Mouse (Mus musculus): ENCODE measurements around the gene Clmp. TPM values are rescaled to one million over a fixed set of nuclear protein-coding genes. Genes with fewer than 3 reads are reported as not detected.
A peak's percentile ranks its signal among the peaks of the same experiment; 100 is the strongest.
"Not testable (repeated sequence)": the region's sequence is repeated elsewhere in the genome, so short reads cannot be mapped to it uniquely, and the experiment has no call there.

Gene Clmp
- polyA plus RNA-seq, 1 experiment: 3.5 TPM

DNA sequence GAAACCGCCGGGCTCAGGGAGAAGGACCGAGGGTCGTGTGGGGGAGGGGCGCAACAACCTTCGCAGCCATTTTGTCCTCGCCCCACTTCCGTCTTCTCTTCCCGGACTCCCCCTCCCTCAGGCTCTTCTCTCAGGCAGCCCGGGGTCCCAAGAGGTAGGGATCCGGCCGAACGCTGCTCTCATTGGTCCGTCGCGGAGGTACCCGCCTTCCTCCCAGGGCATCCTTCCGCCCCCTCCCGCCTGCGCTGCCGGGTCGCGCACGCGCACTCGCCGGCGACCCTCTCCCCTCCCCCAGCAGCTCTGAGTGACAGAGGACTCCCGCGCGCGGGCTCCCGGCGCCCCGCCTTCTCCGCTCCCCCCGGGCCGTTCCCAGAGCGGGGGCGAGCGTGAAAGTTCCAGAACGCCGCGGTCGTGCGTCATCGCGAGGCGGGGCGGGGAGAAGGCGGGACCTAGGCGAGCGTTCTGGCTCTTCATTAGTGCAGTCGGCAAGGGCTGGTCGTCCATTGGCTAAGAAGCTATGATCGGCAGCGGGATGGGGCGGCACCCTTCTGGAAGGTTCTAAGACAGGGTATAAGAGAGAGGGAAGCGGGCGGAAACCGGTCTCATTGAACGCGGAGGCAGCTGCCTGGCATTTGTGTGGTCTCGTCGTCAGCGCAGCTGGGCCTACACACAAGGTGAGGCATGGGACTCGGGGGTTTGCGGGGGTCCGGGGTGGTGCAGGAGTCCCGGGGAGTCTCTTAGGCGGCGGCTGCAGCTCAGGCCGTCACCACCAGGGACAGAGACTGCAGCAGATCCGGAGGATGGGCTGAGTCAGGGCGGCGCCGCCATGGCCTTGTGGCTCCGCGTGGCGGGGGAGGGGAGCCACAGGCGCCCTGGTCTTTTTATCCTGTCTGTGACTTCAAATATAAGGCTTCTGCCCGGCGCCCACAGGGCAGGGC lies 115.2 kb downstream of the Clmp start, which contains the start of gene Hspa8:
TSS of gene Hspa8 (plus strand) at position 310 of the 938 bp plus-strand sequence.
- Histone ChIP-seq H3K27ac (ENCODE audit: insufficient read depth, low read length) (peak within 1 kb of the TSS; percentile 98), H3K4me1 (ENCODE audit: control insufficient read depth, insufficient read depth, low read length) (no peaks in the 10 kb centered on the region), H3K9ac (ENCODE audit: low read depth, poor library complexity, severe bottlenecking) (peak within 1 kb of the TSS; percentile 99), H3K27me3 (ENCODE audit: control insufficient read depth, insufficient read depth, low read length, poor library complexity, severe bottlenecking) (no peaks in the 10 kb centered on the region), H3K9me3 (replicated peaks; ENCODE audit: control insufficient read depth, insufficient read depth, low read length, poor library complexity, severe bottlenecking) (no peaks in the 10 kb centered on the region), H3K4me3 (ENCODE audit: low read depth, low read length) (peak within 1 kb of the TSS; percentile 100), H3K36me3 (ENCODE audit: control insufficient read depth, insufficient read depth, low read length, poor library complexity, severe bottlenecking) (peaks cover 43% of the 10 kb centered on the region)
- TF ChIP-seq CTCF (IDR thresholded peaks at IDR 0.05; ENCODE audit: low read depth, low read length) (no peak), EP300 (IDR thresholded peaks at IDR 0.05; ENCODE audit: insufficient read depth, low read depth, low read length) (peak; percentile 63; the same call in 1 of the 2 replicates), POLR2A (IDR thresholded peaks at IDR 0.05; ENCODE audit: insufficient read depth, low read length) (peak; percentile 99)

DNA sequence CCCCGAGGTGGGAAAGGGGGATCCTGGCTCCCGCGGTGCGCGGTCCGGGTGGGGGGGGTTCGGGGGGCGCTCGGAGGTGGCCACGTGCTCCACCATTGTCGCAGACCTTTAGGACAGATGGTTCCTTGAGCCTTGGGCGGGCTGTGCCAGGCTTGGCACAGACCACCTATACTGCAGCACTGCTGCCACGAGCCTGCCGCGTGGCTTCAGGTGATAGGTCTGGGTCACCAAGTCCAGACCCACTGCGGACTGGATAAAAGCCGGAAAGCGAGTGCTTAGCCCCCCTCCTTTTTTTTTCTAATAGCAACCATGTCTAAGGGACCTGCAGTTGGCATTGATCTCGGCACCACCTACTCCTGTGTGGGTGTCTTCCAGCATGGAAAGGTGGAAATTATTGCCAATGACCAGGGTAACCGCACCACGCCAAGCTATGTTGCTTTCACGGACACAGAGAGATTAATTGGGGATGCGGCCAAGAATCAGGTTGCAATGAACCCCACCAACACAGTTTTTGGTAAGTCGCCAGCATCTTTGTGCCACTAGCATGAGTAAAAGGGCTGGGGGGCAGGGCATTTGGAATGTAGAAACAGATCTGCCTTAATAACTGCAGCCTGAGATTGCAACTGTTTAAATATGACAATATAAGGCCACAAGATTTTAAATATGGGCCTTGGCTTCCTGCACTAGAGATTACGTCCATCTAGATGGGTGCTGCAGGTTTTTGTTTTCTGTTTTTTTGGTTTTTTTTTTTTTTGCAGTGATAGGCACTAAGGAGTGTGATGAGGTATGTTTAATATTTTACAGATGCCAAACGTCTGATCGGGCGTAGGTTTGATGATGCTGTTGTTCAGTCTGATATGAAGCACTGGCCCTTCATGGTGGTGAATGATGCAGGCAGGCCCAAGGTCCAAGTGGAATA lies 116.1 kb downstream of the Clmp start:
- H3K4me1 ChIP-seq (ENCODE audit: control insufficient read depth, insufficient read depth, low read length); H3K27me3 ChIP-seq (ENCODE audit: control insufficient read depth, insufficient read depth, low read length, poor library complexity, severe bottlenecking): not testable (repeated sequence)
- H3K36me3 ChIP-seq (ENCODE audit: control insufficient read depth, insufficient read depth, low read length, poor library complexity, severe bottlenecking): peaks cover 44% of the 10 kb centered on the region

DNA sequence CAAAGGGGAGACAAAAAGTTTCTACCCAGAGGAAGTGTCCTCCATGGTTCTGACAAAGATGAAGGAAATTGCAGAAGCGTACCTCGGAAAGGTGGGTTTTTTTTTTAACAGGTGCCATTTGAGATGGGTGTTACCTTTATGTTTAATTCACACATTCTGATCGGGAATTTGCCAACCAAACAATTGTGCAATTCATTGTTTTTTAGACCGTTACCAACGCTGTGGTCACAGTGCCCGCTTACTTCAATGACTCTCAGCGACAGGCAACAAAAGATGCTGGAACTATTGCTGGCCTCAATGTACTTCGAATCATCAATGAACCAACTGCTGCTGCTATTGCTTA lies 116.7 kb downstream of the Clmp start:
- peak overlapping the region; percentile 99 for H3K9ac ChIP-seq (ENCODE audit: low read depth, poor library complexity, severe bottlenecking)
- not testable (repeated sequence) for H3K4me1 ChIP-seq (ENCODE audit: control insufficient read depth, insufficient read depth, low read length); H3K27me3 ChIP-seq (ENCODE audit: control insufficient read depth, insufficient read depth, low read length, poor library complexity, severe bottlenecking); H3K9me3 ChIP-seq (replicated peaks; ENCODE audit: control insufficient read depth, insufficient read depth, low read length, poor library complexity, severe bottlenecking)
- H3K36me3 ChIP-seq (ENCODE audit: control insufficient read depth, insufficient read depth, low read length, poor library complexity, severe bottlenecking): peaks cover 44% of the 10 kb centered on the region
- H3K4me3 ChIP-seq (ENCODE audit: low read depth, low read length): peak overlapping the region; percentile 78
- peak overlapping the region; percentile 70 for H3K27ac ChIP-seq (ENCODE audit: insufficient read depth, low read length)

More for the DNA sequence above, 116.1 kb downstream of the Clmp start:
- peak overlapping the region; percentile 70 for H3K27ac ChIP-seq (ENCODE audit: insufficient read depth, low read length)
- H3K9ac ChIP-seq (ENCODE audit: low read depth, poor library complexity, severe bottlenecking): peak overlapping the region; percentile 99
- H3K9me3 ChIP-seq (replicated peaks; ENCODE audit: control insufficient read depth, insufficient read depth, low read length, poor library complexity, severe bottlenecking): not testable (repeated sequence)
- peak overlapping the region; percentile 100 for H3K4me3 ChIP-seq (ENCODE audit: low read depth, low read length)

DNA sequence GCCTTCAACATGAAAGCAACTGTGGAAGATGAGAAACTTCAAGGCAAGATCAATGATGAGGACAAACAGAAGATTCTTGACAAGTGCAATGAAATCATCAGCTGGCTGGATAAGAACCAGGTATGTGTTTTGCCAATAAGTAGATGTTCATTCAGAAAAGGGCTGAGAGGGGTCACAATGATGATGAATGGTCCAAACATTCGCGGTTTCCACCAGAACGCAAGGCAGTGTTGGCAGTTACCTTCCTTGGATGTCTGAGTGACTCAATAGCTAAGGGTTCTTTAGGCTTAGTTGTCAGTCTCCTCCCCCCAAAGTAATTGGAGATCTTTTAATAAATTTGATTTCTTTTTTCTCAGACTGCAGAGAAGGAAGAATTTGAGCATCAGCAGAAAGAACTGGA lies 118.8 kb downstream of the Clmp start:
- H3K27me3 ChIP-seq (ENCODE audit: control insufficient read depth, insufficient read depth, low read length, poor library complexity, severe bottlenecking); H3K9ac ChIP-seq (ENCODE audit: low read depth, poor library complexity, severe bottlenecking); H3K9me3 ChIP-seq (replicated peaks; ENCODE audit: control insufficient read depth, insufficient read depth, low read length, poor library complexity, severe bottlenecking); H3K4me1 ChIP-seq (ENCODE audit: control insufficient read depth, insufficient read depth, low read length): not testable (repeated sequence)
- peak overlapping the region; percentile 40; the same call in 1 of the 2 replicates for H3K4me3 ChIP-seq (ENCODE audit: low read depth, low read length)
- H3K27ac ChIP-seq (ENCODE audit: insufficient read depth, low read length): peak overlapping the region; percentile 87
- peaks cover 44% of the 10 kb centered on the region for H3K36me3 ChIP-seq (ENCODE audit: control insufficient read depth, insufficient read depth, low read length, poor library complexity, severe bottlenecking)

GRCm38 (mm10) chr9:40805263-40805662 lies 119.5 kb downstream of the Clmp start:
- Histone ChIP-seq H3K4me3 (ENCODE audit: low read depth, low read length) (no peak overlapping the region), H3K9ac (ENCODE audit: low read depth, poor library complexity, severe bottlenecking) (no peak overlapping the region), H3K36me3 (ENCODE audit: control insufficient read depth, insufficient read depth, low read length, poor library complexity, severe bottlenecking) (peaks cover 44% of the 10 kb centered on the region), H3K27ac (ENCODE audit: insufficient read depth, low read length) (peak overlapping the region; percentile 94), H3K4me1 (ENCODE audit: control insufficient read depth, insufficient read depth, low read length) (no peaks in the 10 kb centered on the region), H3K9me3 (replicated peaks; ENCODE audit: control insufficient read depth, insufficient read depth, low read length, poor library complexity, severe bottlenecking) (no peaks in the 10 kb centered on the region), H3K27me3 (ENCODE audit: control insufficient read depth, insufficient read depth, low read length, poor library complexity, severe bottlenecking) (no peaks in the 10 kb centered on the region)
- TF ChIP-seq EP300 (IDR thresholded peaks at IDR 0.05; ENCODE audit: insufficient read depth, low read depth, low read length) (no peak), POLR2A (IDR thresholded peaks at IDR 0.05; ENCODE audit: insufficient read depth, low read length) (no peak), CTCF (IDR thresholded peaks at IDR 0.05; ENCODE audit: low read depth, low read length) (no peak)

Data from ES-Bruce4 (cell line).